Mouse (Mus musculus): ENCODE measurements at regions not wholly inside any gene's neighbourhood (a gene's known extent, or its start where the extent isn't known, plus 50 kb on each side); places are given as distances from the start of the nearest gene placed in this dataset.

- no peak for TF ChIP-seq FLI1 (IDR thresholded peaks at IDR 0.05; ENCODE audit: low read length)
- no peak for TF ChIP-seq GATA1 (IDR thresholded peaks at IDR 0.05; ENCODE audit: borderline replicate concordance, low read length)
These were observed 117.4 kb downstream of the Vegfa start for GRCm38 (mm10) chr17:45914706-45915240.
